Mouse (Mus musculus) lung, embryonic 15.5 days (tissue): ENCODE measurements at regions not wholly inside any gene's neighbourhood (a gene's known extent, or its start where the extent isn't known, plus 50 kb on each side); places are given as distances from the start of the nearest gene placed in this dataset.
A peak's percentile ranks its signal among the peaks of the same experiment; 100 is the strongest.

Source experiments
- ATAC-seq: fragments of 200-750 bp; cut with Nextera tagmentation; 2 replicates; pipeline ENCODE4 v1.8.0; 2017; ENCODE audit warnings: moderate number of reproducible peaks, borderline replicate concordance; ENCODE audit not compliant: low FRiP score, low TSS enrichment; ENCODE audit errors: extremely low read depth
- H3K27ac ChIP-seq: fragments of 300-500 bp; sonication (generic); 2 replicates; pipeline ENCODE4 v1.5.1; 2015; ENCODE audit warnings: moderate library complexity, mild to moderate bottlenecking, inconsistent platforms
- H3K27me3 ChIP-seq: fragments of 300-500 bp; sonication (generic); 2 replicates; pipeline ENCODE4 v1.6.1; 2015; ENCODE audit warnings: inconsistent platforms
- H3K36me3 ChIP-seq: fragments of 300-500 bp; sonication (generic); 2 replicates; pipeline ENCODE4 v1.6.1; 2015; ENCODE audit warnings: inconsistent platforms
- H3K4me1 ChIP-seq: fragments of 300-500 bp; sonication (generic); 2 replicates; pipeline ENCODE4 v1.6.1; 2015; ENCODE audit warnings: inconsistent platforms
- H3K4me2 ChIP-seq: fragments of 300-500 bp; sonication (generic); 2 replicates; pipeline ENCODE4 v1.6.1; 2015; ENCODE audit warnings: inconsistent platforms, mild to moderate bottlenecking, moderate library complexity
- H3K4me3 ChIP-seq: fragments of 300-500 bp; sonication (generic); 2 replicates; pipeline ENCODE4 v1.5.1; 2015; ENCODE audit warnings: mild to moderate bottlenecking, inconsistent platforms
- H3K9ac ChIP-seq: fragments of 300-500 bp; sonication (generic); 2 replicates; pipeline ENCODE4 v1.6.1; 2015; ENCODE audit warnings: inconsistent platforms
- H3K9me3 ChIP-seq: fragments of 300-500 bp; sonication (generic); 2 replicates; pipeline ENCODE4 v1.6.1; 2016; ENCODE audit warnings: inconsistent platforms
- WGBS: fragments of 180-500 bp; shearing (Covaris S2); methylation state at CpG from one replicate; pipeline ENCODE4 v1.1.7; 2015; 5-methylcytosine and 5-hydroxymethylcytosine counted together

GRCm38 (mm10) chr10:37270236-37271000 lies 131.7 kb upstream of the Marcks start:
- H3K9me3 ChIP-seq, result no peaks in the 10 kb centered on the region
- WGBS, result 60% methylated on average over 10 of the region's 10 CpGs
- no peaks in the 10 kb centered on the region for H3K27me3 ChIP-seq
- no peak overlapping the region for H3K9ac ChIP-seq
- ATAC-seq, result no peak
- no peak overlapping the region for H3K4me2 ChIP-seq
- H3K27ac ChIP-seq, result no peak overlapping the region
- no peak overlapping the region for H3K4me3 ChIP-seq
- H3K36me3 ChIP-seq, result no peaks in the 10 kb centered on the region
- H3K4me1 ChIP-seq, result peaks cover 4% of the 10 kb centered on the region; the same call in 1 of the 2 replicates

- 33% methylated on average over 1 of the region's 1 CpGs for whole genome bisulfite sequencing
- no peak overlapping the region for H3K27ac ChIP-seq
Measured at GRCm38 (mm10) chr10:37266909-37267308, 128.2 kb upstream of the Marcks start.

GRCm38 (mm10) chr10:37260791-37261488 lies 122.2 kb upstream of the Marcks start:
- H3K9me3 ChIP-seq, result no peaks in the 10 kb centered on the region
- H3K27ac ChIP-seq, result no peak overlapping the region
- H3K27me3 ChIP-seq, result no peaks in the 10 kb centered on the region
- H3K9ac ChIP-seq, result no peak overlapping the region
- H3K4me1 ChIP-seq, result no peaks in the 10 kb centered on the region
- H3K4me2 ChIP-seq, result no peak overlapping the region
- no peak overlapping the region for H3K4me3 ChIP-seq
- WGBS, result 54% methylated on average over 8 of the region's 8 CpGs
- no peaks in the 10 kb centered on the region for H3K36me3 ChIP-seq
- no peak for ATAC-seq

More at GRCm38 (mm10) chr10:37266909-37267308, 128.2 kb upstream of the Marcks start:
- no peak overlapping the region for H3K9ac ChIP-seq
- no peaks in the 10 kb centered on the region for H3K27me3 ChIP-seq
- peaks cover 4% of the 10 kb centered on the region; the same call in 1 of the 2 replicates for H3K4me1 ChIP-seq
- no peaks in the 10 kb centered on the region for H3K9me3 ChIP-seq
- no peaks in the 10 kb centered on the region for H3K36me3 ChIP-seq
- H3K4me3 ChIP-seq, result no peak overlapping the region
- ATAC-seq, result no peak
- no peak overlapping the region for H3K4me2 ChIP-seq

GRCm38 (mm10) chr10:37259186-37259585 lies 120.5 kb upstream of the Marcks start:
- no peak overlapping the region for H3K9ac ChIP-seq
- H3K27me3 ChIP-seq, result no peaks in the 10 kb centered on the region
- H3K36me3 ChIP-seq, result no peaks in the 10 kb centered on the region
- H3K4me2 ChIP-seq, result no peak overlapping the region
- H3K4me1 ChIP-seq, result no peaks in the 10 kb centered on the region
- H3K9me3 ChIP-seq, result no peaks in the 10 kb centered on the region
- 94% methylated on average over 3 of the region's 3 CpGs for WGBS
- no peak for ATAC-seq
- no peak overlapping the region for H3K27ac ChIP-seq
- H3K4me3 ChIP-seq, result no peak overlapping the region

- Histone ChIP-seq H3K9me3 (no peaks in the 10 kb centered on the region), H3K36me3 (no peaks in the 10 kb centered on the region), H3K4me2 (no peak overlapping the region), H3K27ac (no peak overlapping the region), H3K9ac (no peak overlapping the region), H3K27me3 (no peaks in the 10 kb centered on the region), H3K4me3 (no peak overlapping the region), H3K4me1 (no peaks in the 10 kb centered on the region)
- ATAC-seq, result no peak
- WGBS, result 56% methylated on average over 6 of the region's 6 CpGs
Measured at GRCm38 (mm10) chr10:37257544-37257943, 118.8 kb upstream of the Marcks start.

- Histone ChIP-seq H3K9me3 (no peaks in the 10 kb centered on the region), H3K36me3 (no peaks in the 10 kb centered on the region), H3K4me3 (no peak overlapping the region), H3K4me1 (peaks cover 7% of the 10 kb centered on the region), H3K9ac (no peak overlapping the region), H3K4me2 (no peak overlapping the region), H3K27me3 (no peaks in the 10 kb centered on the region), H3K27ac (no peak overlapping the region)
- ATAC-seq, result no peak
- WGBS, result 63% methylated on average over 6 of the region's 6 CpGs
Measured at GRCm38 (mm10) chr10:37250934-37251521, 112.3 kb upstream of the Marcks start.

- 19% methylated on average over 2 of the region's 2 CpGs for WGBS
- H3K27ac ChIP-seq, result no peak overlapping the region
- ATAC-seq, result peak; percentile 87; the same call in 1 of the 2 replicates
Measured at GRCm38 (mm10) chr10:37250157-37250556, 111.4 kb upstream of the Marcks start.

GRCm38 (mm10) chr10:37249511-37249910 lies 110.8 kb upstream of the Marcks start:
- no peak overlapping the region for H3K4me3 ChIP-seq
- no peak overlapping the region for H3K9ac ChIP-seq
- peaks cover 7% of the 10 kb centered on the region for H3K4me1 ChIP-seq
- WGBS, result 83% methylated on average over 4 of the region's 4 CpGs
- no peaks in the 10 kb centered on the region for H3K36me3 ChIP-seq
- H3K27ac ChIP-seq, result no peak overlapping the region
- H3K4me2 ChIP-seq, result no peak overlapping the region
- H3K9me3 ChIP-seq, result no peaks in the 10 kb centered on the region
- H3K27me3 ChIP-seq, result no peaks in the 10 kb centered on the region
- no peak for ATAC-seq

More at GRCm38 (mm10) chr10:37250157-37250556, 111.4 kb upstream of the Marcks start:
- Histone ChIP-seq H3K27me3 (no peaks in the 10 kb centered on the region), H3K4me3 (no peak overlapping the region), H3K4me1 (peaks cover 7% of the 10 kb centered on the region), H3K9ac (no peak overlapping the region), H3K4me2 (no peak overlapping the region), H3K9me3 (no peaks in the 10 kb centered on the region), H3K36me3 (no peaks in the 10 kb centered on the region)

- ATAC-seq, result no peak
- Histone ChIP-seq H3K36me3 (no peaks in the 10 kb centered on the region), H3K9ac (no peak overlapping the region), H3K27ac (no peak overlapping the region), H3K9me3 (no peaks in the 10 kb centered on the region), H3K4me2 (no peak overlapping the region), H3K4me3 (no peak overlapping the region), H3K4me1 (peaks cover 7% of the 10 kb centered on the region), H3K27me3 (no peaks in the 10 kb centered on the region)
Measured at GRCm38 (mm10) chr10:37247121-37247520, 108.4 kb upstream of the Marcks start.

GRCm38 (mm10) chr10:37243136-37243535 lies 104.4 kb upstream of the Marcks start:
- Histone ChIP-seq H3K9ac (no peak overlapping the region), H3K36me3 (no peaks in the 10 kb centered on the region), H3K27me3 (no peaks in the 10 kb centered on the region), H3K4me2 (no peak overlapping the region), H3K4me3 (no peak overlapping the region), H3K9me3 (no peaks in the 10 kb centered on the region), H3K27ac (no peak overlapping the region), H3K4me1 (peaks cover 8% of the 10 kb centered on the region; the same call in 1 of the 2 replicates)
- no peak for ATAC-seq
- whole genome bisulfite sequencing, result 89% methylated on average over 2 of the region's 2 CpGs

GRCm38 (mm10) chr10:37241821-37242263 lies 103.1 kb upstream of the Marcks start:
- Histone ChIP-seq H3K27me3 (no peaks in the 10 kb centered on the region), H3K27ac (no peak overlapping the region), H3K36me3 (no peaks in the 10 kb centered on the region), H3K9me3 (no peaks in the 10 kb centered on the region), H3K9ac (no peak overlapping the region), H3K4me2 (no peak overlapping the region), H3K4me1 (peaks cover 8% of the 10 kb centered on the region; the same call in 1 of the 2 replicates), H3K4me3 (no peak overlapping the region)
- ATAC-seq, result no peak
- WGBS, result 34% methylated on average over 4 of the region's 4 CpGs

GRCm38 (mm10) chr10:37240634-37241033 lies 101.9 kb upstream of the Marcks start:
- H3K36me3 ChIP-seq, result no peaks in the 10 kb centered on the region
- H3K4me2 ChIP-seq, result no peak overlapping the region
- no peak overlapping the region for H3K4me3 ChIP-seq
- ATAC-seq, result peak; percentile 90
- H3K4me1 ChIP-seq, result peaks cover 17% of the 10 kb centered on the region; the same call in 1 of the 2 replicates
- no peak overlapping the region for H3K9ac ChIP-seq
- no peak overlapping the region for H3K27ac ChIP-seq
- no peaks in the 10 kb centered on the region for H3K27me3 ChIP-seq
- 15% methylated on average over 4 of the region's 4 CpGs for WGBS
- no peaks in the 10 kb centered on the region for H3K9me3 ChIP-seq
